Mouse (Mus musculus): ENCODE data around the gene Mast4.

DNA sequence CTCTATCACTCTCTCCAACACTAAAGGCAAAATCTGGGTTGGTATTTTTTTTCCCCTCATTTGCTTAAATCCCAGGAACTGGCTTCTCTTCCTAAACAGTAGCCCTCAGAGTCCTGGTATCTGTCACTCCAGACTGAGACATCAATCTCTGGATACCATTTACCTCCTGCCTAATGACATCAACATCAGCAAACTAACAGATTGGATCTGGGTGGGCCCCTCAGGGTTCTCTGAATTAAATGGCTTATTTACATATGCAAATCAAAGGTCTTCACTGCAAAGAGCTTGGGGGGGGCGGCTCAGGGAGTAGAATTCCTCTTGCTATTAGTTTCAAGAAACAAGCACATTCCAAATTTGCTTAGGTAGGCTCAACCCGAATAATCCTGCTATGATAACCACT lies 272.6 kb downstream of the Mast4 start:
- TF ChIP-seq POLR2A (IDR thresholded peaks at IDR 0.05; ENCODE audit: control insufficient read depth, extremely low read depth, insufficient read depth, low read length, poor library complexity) = no peak
- no peak for TF ChIP-seq CTCF (IDR thresholded peaks at IDR 0.05; ENCODE audit: borderline replicate concordance, control insufficient read depth, extremely low read depth, insufficient read depth, low read length, poor library complexity)

All from thymus, adult 2 months (tissue).